Mouse (Mus musculus) thymus, postnatal 25 days (tissue): ENCODE results near the gene Chmp2a.
A peak's percentile ranks its signal among the peaks of the same experiment; 100 is the strongest.

ENCODE experiments used
- DNase-seq: peaks from one replicate; pipeline ENCODE4 v3.0.0; 2022

Chmp2a gene

GRCm38 (mm10) chr7:12998053-12998452 is 36.6 kb downstream of the Chmp2a start, which contains the start of gene Slc27a5:
Gene Slc27a5 (minus strand): TSS chr7:12998192.
- DNase-seq: no peak

GRCm38 (mm10) chr7:12997230-12997629 is 37.4 kb downstream of the Chmp2a start:
- no peak for DNase-seq

- DNase-seq: no peak
Measured at GRCm38 (mm10) chr7:12995862-12996261, 38.7 kb downstream of the Chmp2a start.

GRCm38 (mm10) chr7:12993148-12993547 is 41.5 kb downstream of the Chmp2a start:
- DNase-seq: no peak

- DNase-seq: peak; percentile 50
Measured at GRCm38 (mm10) chr7:12992222-12992621, 42.4 kb downstream of the Chmp2a start.

- DNase-seq: peak; percentile 30
Measured at GRCm38 (mm10) chr7:12987409-12988189, 47.0 kb downstream of the Chmp2a start.

GRCm38 (mm10) chr7:12986906-12987305 is 47.7 kb downstream of the Chmp2a start:
- DNase-seq: no peak

- no peak for DNase-seq
Measured at GRCm38 (mm10) chr7:12985724-12986123, 48.9 kb downstream of the Chmp2a start.
